Mouse (Mus musculus): ENCODE measurements around the gene 2210408I21Rik. TPM values are rescaled to one million over a fixed set of nuclear protein-coding genes. Genes with fewer than 3 reads are reported as not detected.

2210408I21Rik gene
- polyA plus RNA-seq, 1 experiment = 3.4 TPM

- no peaks in the 10 kb centered on the region for H3K36me3 ChIP-seq (ENCODE audit: control insufficient read depth, insufficient read depth, low read length, poor library complexity, severe bottlenecking)
- H3K4me3 ChIP-seq (ENCODE audit: low read depth, low read length) = no peak overlapping the region
Measured at GRCm38 (mm10) chr13:77295519-77295918, 160.2 kb downstream of the 2210408I21Rik start.

GRCm38 (mm10) chr13:77324101-77324500, 188.8 kb downstream of the 2210408I21Rik start:
- H3K36me3 ChIP-seq (ENCODE audit: control insufficient read depth, insufficient read depth, low read length, poor library complexity, severe bottlenecking) = no peaks in the 10 kb centered on the region
- H3K27ac ChIP-seq (ENCODE audit: insufficient read depth, low read length) = no peak overlapping the region
- TF ChIP-seq CTCF (IDR thresholded peaks at IDR 0.05; ENCODE audit: low read depth, low read length) (no peak), POLR2A (IDR thresholded peaks at IDR 0.05; ENCODE audit: insufficient read depth, low read length) (no peak), EP300 (IDR thresholded peaks at IDR 0.05; ENCODE audit: insufficient read depth, low read depth, low read length) (no peak)

More at GRCm38 (mm10) chr13:77295519-77295918, 160.2 kb downstream of the 2210408I21Rik start:
- no peaks in the 10 kb centered on the region for H3K27me3 ChIP-seq (ENCODE audit: control insufficient read depth, insufficient read depth, low read length, poor library complexity, severe bottlenecking)
- no peak overlapping the region for H3K9ac ChIP-seq (ENCODE audit: low read depth, poor library complexity, severe bottlenecking)
- H3K4me1 ChIP-seq (ENCODE audit: control insufficient read depth, insufficient read depth, low read length) = no peaks in the 10 kb centered on the region
- no peaks in the 10 kb centered on the region for H3K9me3 ChIP-seq (replicated peaks; ENCODE audit: control insufficient read depth, insufficient read depth, low read length, poor library complexity, severe bottlenecking)
- no peak for TF ChIP-seq EP300 (IDR thresholded peaks at IDR 0.05; ENCODE audit: insufficient read depth, low read depth, low read length)
- no peak for TF ChIP-seq CTCF (IDR thresholded peaks at IDR 0.05; ENCODE audit: low read depth, low read length)
- TF ChIP-seq POLR2A (IDR thresholded peaks at IDR 0.05; ENCODE audit: insufficient read depth, low read length) = no peak
- no peak overlapping the region for H3K27ac ChIP-seq (ENCODE audit: insufficient read depth, low read length)

GRCm38 (mm10) chr13:77326174-77326959, 191.0 kb downstream of the 2210408I21Rik start:
- TF ChIP-seq CTCF (IDR thresholded peaks at IDR 0.05; ENCODE audit: low read depth, low read length) (no peak), POLR2A (IDR thresholded peaks at IDR 0.05; ENCODE audit: insufficient read depth, low read length) (no peak), EP300 (IDR thresholded peaks at IDR 0.05; ENCODE audit: insufficient read depth, low read depth, low read length) (no peak)
- Histone ChIP-seq H3K4me3 (ENCODE audit: low read depth, low read length) (no peak overlapping the region), H3K27ac (ENCODE audit: insufficient read depth, low read length) (no peak overlapping the region), H3K9ac (ENCODE audit: low read depth, poor library complexity, severe bottlenecking) (no peak overlapping the region), H3K27me3 (ENCODE audit: control insufficient read depth, insufficient read depth, low read length, poor library complexity, severe bottlenecking) (no peaks in the 10 kb centered on the region), H3K36me3 (ENCODE audit: control insufficient read depth, insufficient read depth, low read length, poor library complexity, severe bottlenecking) (no peaks in the 10 kb centered on the region), H3K9me3 (replicated peaks; ENCODE audit: control insufficient read depth, insufficient read depth, low read length, poor library complexity, severe bottlenecking) (no peaks in the 10 kb centered on the region), H3K4me1 (ENCODE audit: control insufficient read depth, insufficient read depth, low read length) (no peaks in the 10 kb centered on the region)

More at GRCm38 (mm10) chr13:77324101-77324500, 188.8 kb downstream of the 2210408I21Rik start:
- Histone ChIP-seq H3K4me3 (ENCODE audit: low read depth, low read length) (no peak overlapping the region), H3K9ac (ENCODE audit: low read depth, poor library complexity, severe bottlenecking) (no peak overlapping the region), H3K27me3 (ENCODE audit: control insufficient read depth, insufficient read depth, low read length, poor library complexity, severe bottlenecking) (no peaks in the 10 kb centered on the region), H3K9me3 (replicated peaks; ENCODE audit: control insufficient read depth, insufficient read depth, low read length, poor library complexity, severe bottlenecking) (no peaks in the 10 kb centered on the region), H3K4me1 (ENCODE audit: control insufficient read depth, insufficient read depth, low read length) (no peaks in the 10 kb centered on the region)

GRCm38 (mm10) chr13:77342097-77342496, 206.8 kb downstream of the 2210408I21Rik start:
- no peaks in the 10 kb centered on the region for H3K9me3 ChIP-seq (replicated peaks; ENCODE audit: control insufficient read depth, insufficient read depth, low read length, poor library complexity, severe bottlenecking)
- no peaks in the 10 kb centered on the region for H3K36me3 ChIP-seq (ENCODE audit: control insufficient read depth, insufficient read depth, low read length, poor library complexity, severe bottlenecking)
- H3K4me3 ChIP-seq (ENCODE audit: low read depth, low read length) = no peak overlapping the region
- TF ChIP-seq POLR2A (IDR thresholded peaks at IDR 0.05; ENCODE audit: insufficient read depth, low read length) (no peak), CTCF (IDR thresholded peaks at IDR 0.05; ENCODE audit: low read depth, low read length) (no peak), EP300 (IDR thresholded peaks at IDR 0.05; ENCODE audit: insufficient read depth, low read depth, low read length) (no peak)
- no peaks in the 10 kb centered on the region for H3K4me1 ChIP-seq (ENCODE audit: control insufficient read depth, insufficient read depth, low read length)
- no peak overlapping the region for H3K9ac ChIP-seq (ENCODE audit: low read depth, poor library complexity, severe bottlenecking)
- H3K27me3 ChIP-seq (ENCODE audit: control insufficient read depth, insufficient read depth, low read length, poor library complexity, severe bottlenecking) = no peaks in the 10 kb centered on the region
- no peak overlapping the region for H3K27ac ChIP-seq (ENCODE audit: insufficient read depth, low read length)

GRCm38 (mm10) chr13:77385448-77385970, 250.2 kb downstream of the 2210408I21Rik start:
- Histone ChIP-seq H3K4me1 (ENCODE audit: control insufficient read depth, insufficient read depth, low read length) (no peaks in the 10 kb centered on the region), H3K9me3 (replicated peaks; ENCODE audit: control insufficient read depth, insufficient read depth, low read length, poor library complexity, severe bottlenecking) (no peaks in the 10 kb centered on the region), H3K9ac (ENCODE audit: low read depth, poor library complexity, severe bottlenecking) (no peak overlapping the region), H3K27ac (ENCODE audit: insufficient read depth, low read length) (no peak overlapping the region), H3K27me3 (ENCODE audit: control insufficient read depth, insufficient read depth, low read length, poor library complexity, severe bottlenecking) (no peaks in the 10 kb centered on the region), H3K4me3 (ENCODE audit: low read depth, low read length) (no peak overlapping the region), H3K36me3 (ENCODE audit: control insufficient read depth, insufficient read depth, low read length, poor library complexity, severe bottlenecking) (no peaks in the 10 kb centered on the region)
- TF ChIP-seq POLR2A (IDR thresholded peaks at IDR 0.05; ENCODE audit: insufficient read depth, low read length) (no peak), CTCF (IDR thresholded peaks at IDR 0.05; ENCODE audit: low read depth, low read length) (no peak), EP300 (IDR thresholded peaks at IDR 0.05; ENCODE audit: insufficient read depth, low read depth, low read length) (no peak)

- Histone ChIP-seq H3K9ac (ENCODE audit: low read depth, poor library complexity, severe bottlenecking) (no peak overlapping the region), H3K4me3 (ENCODE audit: low read depth, low read length) (no peak overlapping the region), H3K4me1 (ENCODE audit: control insufficient read depth, insufficient read depth, low read length) (no peaks in the 10 kb centered on the region), H3K27ac (ENCODE audit: insufficient read depth, low read length) (no peak overlapping the region), H3K27me3 (ENCODE audit: control insufficient read depth, insufficient read depth, low read length, poor library complexity, severe bottlenecking) (no peaks in the 10 kb centered on the region), H3K9me3 (replicated peaks; ENCODE audit: control insufficient read depth, insufficient read depth, low read length, poor library complexity, severe bottlenecking) (no peaks in the 10 kb centered on the region), H3K36me3 (ENCODE audit: control insufficient read depth, insufficient read depth, low read length, poor library complexity, severe bottlenecking) (no peaks in the 10 kb centered on the region)
- no peak for TF ChIP-seq EP300 (IDR thresholded peaks at IDR 0.05; ENCODE audit: insufficient read depth, low read depth, low read length)
- no peak for TF ChIP-seq CTCF (IDR thresholded peaks at IDR 0.05; ENCODE audit: low read depth, low read length)
- no peak for TF ChIP-seq POLR2A (IDR thresholded peaks at IDR 0.05; ENCODE audit: insufficient read depth, low read length)
Measured at GRCm38 (mm10) chr13:77386001-77386400, 250.7 kb downstream of the 2210408I21Rik start.

Measured in ES-Bruce4 (cell line).